Mouse (Mus musculus) kidney, adult 2 months (tissue): Measurements from ENCODE around the gene Gng11.

Experiments used
- CTCF ChIP-seq: fragments of 200-500 bp; conservative IDR thresholded peaks from 2 replicates; pipeline ENCODE4 v1.5.1; 2011; ENCODE audit warnings: low read depth, mild to moderate bottlenecking, control low read depth, low read length, moderate library complexity, mixed read lengths; ENCODE audit not compliant: insufficient read depth, insufficient read length
- POLR2A ChIP-seq: fragments of 200-500 bp; IDR thresholded peaks from one replicate; pipeline ENCODE4 v1.6.1; 2011; ENCODE audit warnings: low read depth, low read length, control low read depth

DNA sequence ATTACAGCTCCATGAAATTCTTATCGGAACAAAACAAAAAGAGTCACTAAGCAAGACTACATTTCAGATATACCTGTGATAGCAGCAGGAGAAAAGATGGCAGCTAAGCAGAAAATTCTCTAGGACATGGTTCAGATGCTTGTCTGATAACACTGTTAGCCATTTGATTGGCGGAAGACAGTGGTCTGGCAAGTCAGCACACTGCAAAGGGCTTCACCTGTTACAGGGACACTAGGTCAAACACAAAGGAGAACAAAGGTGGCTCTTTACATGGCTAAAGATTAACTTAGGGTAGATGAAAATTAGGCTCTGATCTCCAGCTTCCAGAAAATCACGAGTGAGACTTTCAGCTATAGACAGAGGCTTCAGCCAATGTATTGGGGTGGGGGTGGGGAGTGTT lies 15.0 kb upstream of the Gng11 start, which contains the start of gene Tfpi2:
- TF ChIP-seq POLR2A (no peak), CTCF (no peak)
